Mouse (Mus musculus) bone marrow, adult 2 months (tissue): ENCODE measurements around the gene Cnpy3.

Experiments
- CTCF ChIP-seq: fragments of 200-500 bp; IDR thresholded peaks from 2 replicates; pipeline ENCODE4 v1.5.1; 2011; ENCODE audit warnings: low read length, control low read depth; ENCODE audit not compliant: control insufficient read depth, insufficient read depth
- POLR2A ChIP-seq: fragments of 200-500 bp; IDR thresholded peaks from 2 replicates; pipeline ENCODE4 v1.6.1; 2011; ENCODE audit warnings: low read depth, mild to moderate bottlenecking, control low read depth, low read length, borderline replicate concordance; ENCODE audit not compliant: control insufficient read depth

DNA sequence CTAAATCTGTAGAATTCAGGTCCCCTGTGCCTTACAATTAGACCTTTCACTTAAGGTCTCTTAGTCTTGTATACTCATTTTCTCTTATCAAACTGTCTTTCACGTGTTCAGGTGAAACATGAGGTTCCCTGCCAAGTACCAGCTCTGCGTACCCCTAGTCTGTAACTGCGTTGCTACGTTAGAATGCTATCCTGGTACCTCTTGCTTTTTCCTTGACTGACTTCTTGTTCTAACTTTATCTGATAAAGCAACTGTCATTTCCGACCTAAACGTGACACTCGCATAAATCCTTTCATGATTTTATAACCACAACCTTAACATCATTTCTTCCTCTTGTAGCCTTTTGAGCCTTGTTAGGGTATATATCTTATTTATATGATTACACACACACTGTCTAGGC lies 39.6 kb downstream of the Cnpy3 start:
- TF ChIP-seq POLR2A (no peak), CTCF (no peak)
